Mouse (Mus musculus): Measurements from ENCODE around the gene Inpp5f. TPM values are rescaled to one million over a fixed set of nuclear protein-coding genes. Genes with fewer than 3 reads are reported as not detected.

The Inpp5f gene
- total and polyA plus RNA-seq, 3 experiments: 9.5 to 14.3 TPM; not detected in 1

DNA sequence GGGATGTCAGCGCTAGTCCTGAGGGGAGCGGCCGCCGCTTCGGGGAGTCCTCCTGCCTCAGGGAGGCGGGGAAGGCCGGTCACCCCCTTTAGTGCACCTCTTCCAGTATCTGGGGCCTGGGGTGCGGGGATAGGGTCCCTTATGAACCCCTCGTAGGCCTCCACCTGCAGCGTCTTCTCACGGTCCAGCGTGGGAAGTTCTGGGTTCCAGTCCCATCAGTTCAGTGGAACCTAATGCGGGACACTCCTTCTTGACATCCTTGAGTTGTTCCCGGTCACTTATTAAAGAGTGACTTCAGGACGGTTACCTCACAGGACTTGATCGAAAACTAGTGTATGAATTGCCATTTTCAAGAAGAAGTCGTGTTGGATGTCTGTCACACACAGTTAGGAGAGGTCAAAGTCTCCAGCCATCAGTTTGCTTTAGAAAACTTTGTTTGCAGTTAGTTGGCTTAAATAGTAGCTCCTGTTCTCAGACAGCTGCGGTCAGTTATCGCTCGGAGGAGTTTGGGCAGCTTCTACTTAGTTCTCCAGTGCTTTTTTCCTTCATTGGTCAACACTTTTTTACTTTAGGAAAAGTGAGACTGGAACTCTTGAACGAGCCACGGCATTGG is 777 bp downstream of the Inpp5f start:
- Histone ChIP-seq H3K4me3 (ENCODE audit: control insufficient read depth in 1 of 2, insufficient read depth in 1 of 2, low read depth in 2 of 2, low read length in 2 of 2) (peak overlapping the region; percentile 83 to 91), H3K9me3 (replicated peaks; ENCODE audit: insufficient read depth, low read length) (no peaks in the 10 kb centered on the region), H3K27ac (ENCODE audit: control insufficient read depth, low read depth, low read length) (peak overlapping the region; percentile 43), H3K79me2 (ENCODE audit: control insufficient read depth, insufficient read depth, low read length, poor library complexity) (peaks cover 18% of the 10 kb centered on the region), H3K4me1 (ENCODE audit: control insufficient read depth in 1 of 2, insufficient read depth in 2 of 2, low read length in 2 of 2) (peaks cover 7 to 10% of the 10 kb centered on the region in 2 experiments), H3K36me3 (ENCODE audit: control insufficient read depth in 1 of 2, insufficient read depth in 2 of 2, low read length in 2 of 2) (peaks cover 0 to 10% of the 10 kb centered on the region in 2 experiments; a peak in 2 of 4 replicates), H3K27me3 (ENCODE audit: control insufficient read depth in 1 of 2, insufficient read depth in 2 of 2, low read length in 2 of 2) (no peaks in the 10 kb centered on the region), H3K9ac (ENCODE audit: control insufficient read depth, low read depth, low read length, poor library complexity, severe bottlenecking) (peak overlapping the region; percentile 88)
- DNase-seq (ENCODE audit: low read depth, low spot score): peak; percentile 70
- TF ChIP-seq SIN3A (IDR thresholded peaks at IDR 0.05; ENCODE audit: low read length) (peak; percentile 20; the same call in 1 of the 2 replicates), MXI1 (IDR thresholded peaks at IDR 0.05; ENCODE audit: low read depth, low read length) (0 out of 2 replicates have a peak, but pooled peaks have one; percentile 9), POLR2AphosphoS5 (IDR thresholded peaks at IDR 0.05; ENCODE audit: borderline replicate concordance, low read depth, low read length) (no peak), E2F4 (IDR thresholded peaks at IDR 0.05; ENCODE audit: borderline replicate concordance, low read depth, low read length) (no peak)

GRCm38 (mm10) chr7:128612521-128613181 is 1.5 kb downstream of the Inpp5f start:
- Histone ChIP-seq H3K79me2 (ENCODE audit: control insufficient read depth, insufficient read depth, low read length, poor library complexity) (peaks cover 18% of the 10 kb centered on the region), H3K4me1 (ENCODE audit: control insufficient read depth in 1 of 2, insufficient read depth in 2 of 2, low read length in 2 of 2) (peaks cover 7 to 10% of the 10 kb centered on the region in 2 experiments), H3K36me3 (ENCODE audit: control insufficient read depth in 1 of 2, insufficient read depth in 2 of 2, low read length in 2 of 2) (peaks cover 0 to 10% of the 10 kb centered on the region in 2 experiments; a peak in 2 of 4 replicates), H3K27ac (ENCODE audit: control insufficient read depth, low read depth, low read length) (peak overlapping the region; percentile 43), H3K9me3 (replicated peaks; ENCODE audit: insufficient read depth, low read length) (no peaks in the 10 kb centered on the region), H3K27me3 (ENCODE audit: control insufficient read depth in 1 of 2, insufficient read depth in 2 of 2, low read length in 2 of 2) (no peaks in the 10 kb centered on the region), H3K4me3 (ENCODE audit: control insufficient read depth in 1 of 2, insufficient read depth in 1 of 2, low read depth in 2 of 2, low read length in 2 of 2) (peak overlapping the region; percentile 83 to 91), H3K9ac (ENCODE audit: control insufficient read depth, low read depth, low read length, poor library complexity, severe bottlenecking) (peak overlapping the region; percentile 88)
- TF ChIP-seq POLR2AphosphoS2 (IDR thresholded peaks at IDR 0.05; ENCODE audit: low read length): no peak
- peak; percentile 72 for TF ChIP-seq SIN3A (IDR thresholded peaks at IDR 0.05; ENCODE audit: low read length)
- TF ChIP-seq EP300 (IDR thresholded peaks at IDR 0.05; ENCODE audit: low read depth in 1 of 2, low read length in 2 of 2): peak in 1 of 2 experiments; percentile 22; a peak in 1 of 4 replicates
- TF ChIP-seq UBTF (IDR thresholded peaks at IDR 0.05; ENCODE audit: borderline replicate concordance, insufficient read depth, low read depth, low read length): no peak
- no peak for TF ChIP-seq MAZ (IDR thresholded peaks at IDR 0.05; ENCODE audit: low read depth, low read length)
- TF ChIP-seq MXI1 (IDR thresholded peaks at IDR 0.05; ENCODE audit: low read depth, low read length): peak; percentile 17; the same call in 1 of the 2 replicates
- no peak for TF ChIP-seq TBP (IDR thresholded peaks at IDR 0.05; ENCODE audit: low read depth, low read length)
- TF ChIP-seq MAX (IDR thresholded peaks at IDR 0.05; ENCODE audit: low read length): no peak
- no peak for TF ChIP-seq CHD1 (IDR thresholded peaks at IDR 0.05; ENCODE audit: low read depth, low read length)
- TF ChIP-seq E2F4 (IDR thresholded peaks at IDR 0.05; ENCODE audit: borderline replicate concordance, low read depth, low read length): no peak
- TF ChIP-seq HCFC1 (IDR thresholded peaks at IDR 0.05; ENCODE audit: low read depth, low read length): no peak
- 0 out of 2 replicates have a peak, but pooled peaks have one; percentile 37 for TF ChIP-seq MYC (IDR thresholded peaks at IDR 0.05; ENCODE audit: low read depth, low read length)
- TF ChIP-seq BHLHE40 (IDR thresholded peaks at IDR 0.05; ENCODE audit: borderline replicate concordance, low read depth, low read length): no peak
- no peak for TF ChIP-seq ZKSCAN1 (IDR thresholded peaks at IDR 0.05; ENCODE audit: low read depth, low read length)
- TF ChIP-seq MYB (IDR thresholded peaks at IDR 0.05; ENCODE audit: low read depth, low read length): no peak
- TF ChIP-seq KAT2A (conservative IDR thresholded peaks at IDR 0.05; ENCODE audit: low read depth, low read length): no peak
- no peak for TF ChIP-seq TAL1 (IDR thresholded peaks at IDR 0.05; ENCODE audit: low read length)
- TF ChIP-seq RCOR1 (IDR thresholded peaks at IDR 0.05; ENCODE audit: low read depth, low read length): no peak
- TF ChIP-seq GABPA (IDR thresholded peaks at IDR 0.05; ENCODE audit: low read depth, low read length): no peak
- TF ChIP-seq ZMIZ1 (IDR thresholded peaks at IDR 0.05; ENCODE audit: low read depth, low read length): no peak
- TF ChIP-seq POLR2AphosphoS5 (IDR thresholded peaks at IDR 0.05; ENCODE audit: borderline replicate concordance, low read depth, low read length): no peak
- TF ChIP-seq ZNF384 (IDR thresholded peaks at IDR 0.05; ENCODE audit: low read depth, low read length): peak; percentile 56; the same call in 1 of the 2 replicates
- TF ChIP-seq ZC3H11A (IDR thresholded peaks at IDR 0.05; ENCODE audit: low read depth, low read length): no peak
- no peak for TF ChIP-seq MEF2A (IDR thresholded peaks at IDR 0.05; ENCODE audit: extremely low read depth, insufficient replicate concordance, low read depth, low read length, poor library complexity, severe bottlenecking)
- peak; percentile 69 for DNase-seq (ENCODE audit: low read depth, low spot score)
